Mouse (Mus musculus) retina, postnatal 1 day (tissue): Measurements from ENCODE around the gene Cox5b.
"Not testable (repeated sequence)": the region's sequence is repeated elsewhere in the genome, so short reads cannot be mapped to it uniquely, and the experiment has no call there.

Experiments used
- DNase-seq: peaks from one replicate; pipeline ENCODE4 v3.0.0-alpha.2; 2012

The Cox5b gene

GRCm38 (mm10) chr1:36691271-36692155, at the start of gene Cox5b:
Cox5b (plus strand) TSS chr1:36691449.
- peak; percentile 99 for DNase-seq

- DNase-seq: no peak
These were observed 47.2 kb upstream of the Cox5b start for GRCm38 (mm10) chr1:36643957-36644614.

GRCm38 (mm10) chr1:36644615-36645007, 46.6 kb upstream of the Cox5b start:
- no peak for DNase-seq

- no peak for DNase-seq
These were observed 45.0 kb upstream of the Cox5b start for GRCm38 (mm10) chr1:36646285-36646684.

- no peak for DNase-seq
These were observed 43.6 kb upstream of the Cox5b start for GRCm38 (mm10) chr1:36647631-36648030.

- no peak for DNase-seq
These were observed 36.2 kb upstream of the Cox5b start for GRCm38 (mm10) chr1:36655039-36655438.

GRCm38 (mm10) chr1:36656233-36656632, 35.0 kb upstream of the Cox5b start:
- DNase-seq: no peak

- DNase-seq: no peak
These were observed 33.4 kb upstream of the Cox5b start for GRCm38 (mm10) chr1:36657658-36658415.

- no peak for DNase-seq
These were observed 32.4 kb upstream of the Cox5b start for GRCm38 (mm10) chr1:36658621-36659399.

GRCm38 (mm10) chr1:36664457-36664856, 26.8 kb upstream of the Cox5b start:
- peak; percentile 46 for DNase-seq

GRCm38 (mm10) chr1:36665165-36665723, 26.0 kb upstream of the Cox5b start:
- DNase-seq: peak; percentile 12

- no peak for DNase-seq
These were observed 25.3 kb upstream of the Cox5b start for GRCm38 (mm10) chr1:36665934-36666333.

GRCm38 (mm10) chr1:36668007-36668406, 23.2 kb upstream of the Cox5b start:
- not testable (repeated sequence) for DNase-seq

- no peak for DNase-seq
These were observed 21.0 kb upstream of the Cox5b start for GRCm38 (mm10) chr1:36670256-36670655.

- no peak for DNase-seq
These were observed 20.0 kb upstream of the Cox5b start for GRCm38 (mm10) chr1:36671260-36671659.

GRCm38 (mm10) chr1:36672648-36673350, 18.4 kb upstream of the Cox5b start:
- DNase-seq: peak; percentile 55

- DNase-seq: no peak
These were observed 16.3 kb upstream of the Cox5b start for GRCm38 (mm10) chr1:36674936-36675335.

GRCm38 (mm10) chr1:36680893-36681292, 10.4 kb upstream of the Cox5b start:
- peak; percentile 87 for DNase-seq

- DNase-seq: no peak
These were observed 8.5 kb upstream of the Cox5b start, which contains the start of gene Fam178b for GRCm38 (mm10) chr1:36682620-36683355. Fam178b (minus strand) TSS chr1:36683183.

GRCm38 (mm10) chr1:36683810-36684467, 7.3 kb upstream of the Cox5b start:
- DNase-seq: peak; percentile 88
